Mouse (Mus musculus) yolk sac, embryonic 10.5 days (tissue): ENCODE results near the gene Ntsr2.

Source experiments
- DNase-seq: peaks from one replicate; pipeline ENCODE4 v3.0.0-alpha.2; 2017; ENCODE audit warnings: low spot score

The Ntsr2 gene

GRCm38 (mm10) chr12:16653332-16654093, at the start of gene Ntsr2:
Ntsr2 (plus strand) TSS chr12:16653382.
- peak; percentile 31 for DNase-seq

- DNase-seq: no peak
Measured at GRCm38 (mm10) chr12:16605624-16606023, 47.6 kb upstream of the Ntsr2 start.

GRCm38 (mm10) chr12:16610936-16611335, 42.2 kb upstream of the Ntsr2 start, which contains the start of gene Lpin1:
Lpin1 (minus strand) TSS chr12:16610966.
- no peak for DNase-seq

- DNase-seq: no peak
Measured at GRCm38 (mm10) chr12:16614556-16614955, 38.6 kb upstream of the Ntsr2 start.

GRCm38 (mm10) chr12:16615738-16616137, 37.4 kb upstream of the Ntsr2 start:
- DNase-seq: no peak

- DNase-seq: peak; percentile 32
Measured at GRCm38 (mm10) chr12:16618512-16619274, 34.5 kb upstream of the Ntsr2 start.

- DNase-seq: no peak
Measured at GRCm38 (mm10) chr12:16619453-16619852, 33.7 kb upstream of the Ntsr2 start.

- DNase-seq: no peak
Measured at GRCm38 (mm10) chr12:16620230-16620629, 33.0 kb upstream of the Ntsr2 start.

GRCm38 (mm10) chr12:16630152-16630865, 22.9 kb upstream of the Ntsr2 start:
- DNase-seq: no peak

- DNase-seq: no peak
Measured at GRCm38 (mm10) chr12:16630866-16631185, 22.4 kb upstream of the Ntsr2 start.

- DNase-seq: no peak
Measured at GRCm38 (mm10) chr12:16631423-16631822, 21.8 kb upstream of the Ntsr2 start.

- DNase-seq: no peak
Measured at GRCm38 (mm10) chr12:16633235-16633634, 19.9 kb upstream of the Ntsr2 start.

GRCm38 (mm10) chr12:16634075-16634813, 18.9 kb upstream of the Ntsr2 start:
- DNase-seq: peak; percentile 19

GRCm38 (mm10) chr12:16635816-16636215, 17.4 kb upstream of the Ntsr2 start:
- no peak for DNase-seq

GRCm38 (mm10) chr12:16639078-16639771, 14.0 kb upstream of the Ntsr2 start:
- no peak for DNase-seq

GRCm38 (mm10) chr12:16640075-16640474, 13.1 kb upstream of the Ntsr2 start:
- no peak for DNase-seq

GRCm38 (mm10) chr12:16642000-16642399, 11.2 kb upstream of the Ntsr2 start:
- DNase-seq: no peak

GRCm38 (mm10) chr12:16643508-16644345, 9.5 kb upstream of the Ntsr2 start:
- no peak for DNase-seq

- DNase-seq: no peak
Measured at GRCm38 (mm10) chr12:16644698-16645097, 8.5 kb upstream of the Ntsr2 start.

- no peak for DNase-seq
Measured at GRCm38 (mm10) chr12:16646780-16647409, 6.3 kb upstream of the Ntsr2 start.
